Mouse (Mus musculus): Measurements from ENCODE around the gene Gpr135. TPM values are rescaled to one million over a fixed set of nuclear protein-coding genes. Genes with fewer than 3 reads are reported as not detected.

Gene Gpr135
- polyA plus RNA-seq, 1 experiment from 2014 or later = 0.76 TPM

DNA sequence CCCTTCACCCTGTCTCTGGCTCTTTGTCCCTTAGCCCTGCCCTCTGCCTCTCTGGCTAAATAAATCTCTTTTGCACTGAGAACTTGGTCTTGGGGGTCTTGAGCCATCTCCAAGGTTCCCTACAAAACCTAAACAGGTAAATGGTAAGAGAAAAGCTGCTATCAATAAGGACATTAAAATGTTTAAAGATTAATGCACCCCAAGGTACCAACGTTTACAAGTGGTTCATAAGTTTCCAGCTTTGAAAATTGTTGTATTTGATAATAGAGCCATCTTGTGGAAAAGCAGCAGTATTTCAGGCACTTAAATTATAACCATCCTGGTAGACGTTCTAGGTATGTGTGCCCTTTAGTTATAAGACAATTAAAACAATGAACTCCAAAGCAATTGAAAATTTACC is 23.4 kb downstream of the Gpr135 start:
- no peak for DNase-seq (ENCODE audit: low spot score)
- Histone ChIP-seq H3K27ac (replicated peaks) (peak overlapping the region; percentile 6; the same call in 1 of the 2 replicates), H3K9me3 (0 out of 2 replicates have a peak, but pooled peaks cover 6% of the 10 kb centered on the region), H3K4me3 (no peak overlapping the region), H3K27me3 (replicated peaks; ENCODE audit: low read depth, poor library complexity, severe bottlenecking) (no peaks in the 10 kb centered on the region), H3K4me1 (0 out of 2 replicates have a peak, but pooled peaks cover 2% of the 10 kb centered on the region), H3K36me3 (replicated peaks) (no peaks in the 10 kb centered on the region)
- 15% methylated on average over 2 of the region's 2 CpGs for WGBS

GRCm38 (mm10) chr12:72041238-72041637 is 29.7 kb downstream of the Gpr135 start:
- Histone ChIP-seq H3K27me3 (replicated peaks; ENCODE audit: low read depth, poor library complexity, severe bottlenecking) (no peaks in the 10 kb centered on the region), H3K4me3 (no peak overlapping the region), H3K36me3 (replicated peaks) (no peaks in the 10 kb centered on the region), H3K9me3 (no peaks in the 10 kb centered on the region), H3K27ac (replicated peaks) (no peak overlapping the region), H3K4me1 (0 out of 2 replicates have a peak, but pooled peaks cover 5% of the 10 kb centered on the region)
- WGBS = 89% methylated on average over 3 of the region's 3 CpGs
- DNase-seq (ENCODE audit: low spot score) = no peak

DNA sequence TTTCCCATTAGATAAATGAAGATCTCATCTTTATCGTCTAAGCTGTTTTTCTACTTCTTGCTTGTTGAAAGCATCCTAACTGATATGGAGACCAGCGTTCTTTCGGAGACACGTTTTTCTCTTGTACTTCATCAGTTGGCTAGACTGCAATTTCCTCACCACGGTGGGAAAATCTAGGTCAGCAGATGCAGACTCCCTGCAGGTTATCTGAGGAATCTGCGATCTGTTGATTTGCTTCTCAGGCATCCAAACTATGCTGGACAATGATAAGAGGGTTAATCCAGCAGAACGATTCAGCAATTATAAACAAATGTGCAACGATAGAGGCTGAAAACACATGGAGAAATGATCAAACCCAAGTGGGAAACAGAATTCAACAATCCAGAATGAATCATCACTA is 31.4 kb downstream of the Gpr135 start:
- Histone ChIP-seq H3K27me3 (replicated peaks; ENCODE audit: low read depth, poor library complexity, severe bottlenecking) (no peaks in the 10 kb centered on the region), H3K27ac (replicated peaks) (no peak overlapping the region), H3K9me3 (no peaks in the 10 kb centered on the region), H3K4me1 (0 out of 2 replicates have a peak, but pooled peaks cover 5% of the 10 kb centered on the region), H3K4me3 (no peak overlapping the region), H3K36me3 (replicated peaks) (no peaks in the 10 kb centered on the region)
- DNase-seq (ENCODE audit: low spot score) = no peak
- WGBS = 83% methylated on average over 8 of the region's 8 CpGs

DNA sequence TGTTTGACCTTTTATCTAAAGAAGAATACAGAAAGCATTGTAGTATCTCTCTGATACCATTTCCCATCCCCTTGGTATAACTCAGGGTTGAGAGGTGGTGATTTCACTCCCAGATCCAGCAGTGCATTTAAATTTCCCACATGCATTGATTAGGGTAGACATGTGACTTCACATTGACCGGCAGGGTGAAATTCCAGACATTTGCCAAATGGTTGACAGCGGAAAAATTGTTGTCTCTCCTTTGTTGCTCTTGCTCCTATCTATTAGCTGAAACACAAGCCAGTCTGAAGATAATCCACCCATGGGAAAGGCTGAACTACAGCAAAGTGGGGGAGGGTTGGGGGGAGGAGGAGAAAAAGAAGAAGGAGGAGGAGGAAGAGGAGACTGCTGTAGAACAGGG is 32.1 kb downstream of the Gpr135 start:
- DNase-seq (ENCODE audit: low spot score) = no peak
- no peaks in the 10 kb centered on the region for H3K36me3 ChIP-seq (replicated peaks)
- H3K27ac ChIP-seq (replicated peaks) = no peak overlapping the region
- 50% methylated on average over 2 of the region's 2 CpGs for WGBS
- H3K4me1 ChIP-seq = 0 out of 2 replicates have a peak, but pooled peaks cover 5% of the 10 kb centered on the region
- no peaks in the 10 kb centered on the region for H3K9me3 ChIP-seq
- H3K4me3 ChIP-seq = no peak overlapping the region
- no peaks in the 10 kb centered on the region for H3K27me3 ChIP-seq (replicated peaks; ENCODE audit: low read depth, poor library complexity, severe bottlenecking)

- H3K4me3 ChIP-seq = no peak overlapping the region
- WGBS = 90% methylated on average over 6 of the region's 6 CpGs
- 0 out of 2 replicates have a peak, but pooled peaks cover 5% of the 10 kb centered on the region for H3K4me1 ChIP-seq
- no peaks in the 10 kb centered on the region for H3K9me3 ChIP-seq
- no peaks in the 10 kb centered on the region for H3K36me3 ChIP-seq (replicated peaks)
- DNase-seq (ENCODE audit: low spot score) = no peak
- H3K27me3 ChIP-seq (replicated peaks; ENCODE audit: low read depth, poor library complexity, severe bottlenecking) = no peaks in the 10 kb centered on the region
- H3K27ac ChIP-seq (replicated peaks) = no peak overlapping the region
These were observed 33.9 kb downstream of the Gpr135 start for GRCm38 (mm10) chr12:72037049-72037448.

GRCm38 (mm10) chr12:72036097-72036661 is 34.7 kb downstream of the Gpr135 start:
- no peak overlapping the region for H3K27ac ChIP-seq (replicated peaks)
- no peaks in the 10 kb centered on the region for H3K9me3 ChIP-seq
- WGBS = 70% methylated on average over 9 of the region's 9 CpGs

DNA sequence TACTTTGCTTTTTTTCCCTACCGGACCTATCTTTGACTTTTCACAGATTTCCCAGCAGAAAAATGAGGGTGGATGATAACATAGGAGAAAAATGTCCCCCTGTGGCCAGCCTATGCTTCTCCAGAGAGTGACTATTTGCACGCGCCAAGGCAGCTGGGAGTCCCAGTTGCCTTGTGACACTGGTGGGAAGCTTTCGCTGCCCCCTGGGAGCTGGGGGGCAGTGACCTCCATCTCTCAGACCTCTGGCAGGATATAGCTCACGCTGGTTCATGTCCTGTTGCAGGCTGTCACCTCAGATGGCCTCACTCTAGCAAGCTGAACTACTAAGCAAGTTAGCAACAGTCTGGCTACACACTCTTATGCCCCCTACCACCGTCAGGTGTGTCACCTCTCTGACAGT is 39.1 kb downstream of the Gpr135 start:
- H3K36me3 ChIP-seq (replicated peaks) = no peaks in the 10 kb centered on the region
- H3K4me1 ChIP-seq = 0 out of 2 replicates have a peak, but pooled peaks cover 3% of the 10 kb centered on the region
- no peak overlapping the region for H3K4me3 ChIP-seq
- 86% methylated on average over 6 of the region's 6 CpGs for whole genome bisulfite sequencing
- DNase-seq (ENCODE audit: low spot score) = no peak
- no peak overlapping the region for H3K27ac ChIP-seq (replicated peaks)
- H3K27me3 ChIP-seq (replicated peaks; ENCODE audit: low read depth, poor library complexity, severe bottlenecking) = no peaks in the 10 kb centered on the region
- H3K9me3 ChIP-seq = no peaks in the 10 kb centered on the region

More at GRCm38 (mm10) chr12:72036097-72036661, 34.7 kb downstream of the Gpr135 start:
- H3K4me3 ChIP-seq = no peak overlapping the region
- no peaks in the 10 kb centered on the region for H3K27me3 ChIP-seq (replicated peaks; ENCODE audit: low read depth, poor library complexity, severe bottlenecking)
- no peaks in the 10 kb centered on the region for H3K36me3 ChIP-seq (replicated peaks)
- H3K4me1 ChIP-seq = 0 out of 2 replicates have a peak, but pooled peaks cover 8% of the 10 kb centered on the region
- DNase-seq (ENCODE audit: low spot score) = no peak

DNA sequence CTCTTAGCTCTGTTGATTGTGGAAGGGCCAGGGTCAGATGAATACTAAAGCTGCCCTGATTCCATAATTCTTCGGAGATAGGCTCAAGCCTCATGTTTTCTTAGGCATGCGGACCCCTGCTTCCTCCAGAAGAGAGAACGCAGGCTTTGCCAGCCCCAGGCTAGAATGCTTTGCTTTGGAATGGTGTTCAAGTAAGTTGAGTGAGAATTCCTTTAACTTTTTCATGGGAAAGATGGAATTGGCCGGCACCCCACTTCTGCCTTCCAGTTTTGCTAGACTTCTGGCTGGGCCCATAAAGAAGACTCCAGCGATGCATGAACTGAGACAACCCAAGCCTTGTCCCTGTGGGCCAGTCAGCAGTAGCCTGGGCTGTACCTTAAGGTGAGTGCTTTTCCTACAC is 39.8 kb downstream of the Gpr135 start:
- H3K4me3 ChIP-seq = no peak overlapping the region
- H3K36me3 ChIP-seq (replicated peaks) = no peaks in the 10 kb centered on the region
- 0 out of 2 replicates have a peak, but pooled peaks cover 3% of the 10 kb centered on the region for H3K4me1 ChIP-seq
- no peaks in the 10 kb centered on the region for H3K27me3 ChIP-seq (replicated peaks; ENCODE audit: low read depth, poor library complexity, severe bottlenecking)
- H3K9me3 ChIP-seq = no peaks in the 10 kb centered on the region
- WGBS = 83% methylated on average over 5 of the region's 5 CpGs
- H3K27ac ChIP-seq (replicated peaks) = no peak overlapping the region
- no peak for DNase-seq (ENCODE audit: low spot score)

GRCm38 (mm10) chr12:72025275-72025795 is 45.6 kb downstream of the Gpr135 start:
- no peak for DNase-seq (ENCODE audit: low spot score)

DNA sequence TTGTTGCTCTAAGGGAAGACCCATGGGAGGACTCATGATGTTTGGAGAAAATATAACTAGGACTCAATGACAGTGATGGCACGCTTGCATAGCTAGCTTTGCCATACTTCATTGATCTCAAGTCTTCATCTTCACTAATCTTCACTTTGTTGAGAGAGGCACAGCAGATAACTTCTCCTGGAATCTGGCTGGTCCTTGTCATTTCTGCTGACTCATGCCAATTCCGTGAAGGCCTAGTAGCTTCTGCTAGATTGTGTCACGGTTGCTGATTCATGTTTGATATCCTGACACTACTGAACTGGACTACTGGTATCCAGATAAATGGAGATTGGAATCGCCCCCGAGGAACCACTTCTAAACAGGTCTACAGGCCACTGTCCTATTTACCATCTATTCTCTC is 47.4 kb downstream of the Gpr135 start:
- no peak overlapping the region for H3K27ac ChIP-seq (replicated peaks)
- WGBS = 90% methylated on average over 5 of the region's 5 CpGs
- H3K9me3 ChIP-seq = no peaks in the 10 kb centered on the region
- 0 out of 2 replicates have a peak, but pooled peaks cover 4% of the 10 kb centered on the region for H3K4me1 ChIP-seq
- H3K27me3 ChIP-seq (replicated peaks; ENCODE audit: low read depth, poor library complexity, severe bottlenecking) = no peaks in the 10 kb centered on the region
- no peak overlapping the region for H3K4me3 ChIP-seq
- no peak for DNase-seq (ENCODE audit: low spot score)
- H3K36me3 ChIP-seq (replicated peaks) = no peaks in the 10 kb centered on the region

More at GRCm38 (mm10) chr12:72025275-72025795, 45.6 kb downstream of the Gpr135 start:
- Histone ChIP-seq H3K4me3 (no peak overlapping the region), H3K9me3 (no peaks in the 10 kb centered on the region), H3K27ac (replicated peaks) (no peak overlapping the region), H3K4me1 (0 out of 2 replicates have a peak, but pooled peaks cover 4% of the 10 kb centered on the region), H3K36me3 (replicated peaks) (no peaks in the 10 kb centered on the region), H3K27me3 (replicated peaks; ENCODE audit: low read depth, poor library complexity, severe bottlenecking) (no peaks in the 10 kb centered on the region)
- 69% methylated on average over 6 of the region's 6 CpGs for WGBS

- WGBS = 93% methylated on average over 3 of the region's 3 CpGs
These were observed 48.1 kb downstream of the Gpr135 start for GRCm38 (mm10) chr12:72022790-72023189.

GRCm38 (mm10) chr12:72021543-72021942 is 49.4 kb downstream of the Gpr135 start:
- DNase-seq (ENCODE audit: low spot score) = no peak
- Histone ChIP-seq H3K27me3 (replicated peaks; ENCODE audit: low read depth, poor library complexity, severe bottlenecking) (no peaks in the 10 kb centered on the region), H3K4me3 (no peak overlapping the region), H3K27ac (replicated peaks) (no peak overlapping the region), H3K36me3 (replicated peaks) (no peaks in the 10 kb centered on the region), H3K9me3 (no peaks in the 10 kb centered on the region), H3K4me1 (0 out of 2 replicates have a peak, but pooled peaks cover 4% of the 10 kb centered on the region)
- 82% methylated on average over 5 of the region's 5 CpGs for WGBS

More at GRCm38 (mm10) chr12:72022790-72023189, 48.1 kb downstream of the Gpr135 start:
- Histone ChIP-seq H3K9me3 (no peaks in the 10 kb centered on the region), H3K4me3 (no peak overlapping the region), H3K36me3 (replicated peaks) (no peaks in the 10 kb centered on the region), H3K4me1 (0 out of 2 replicates have a peak, but pooled peaks cover 4% of the 10 kb centered on the region), H3K27me3 (replicated peaks; ENCODE audit: low read depth, poor library complexity, severe bottlenecking) (no peaks in the 10 kb centered on the region), H3K27ac (replicated peaks) (no peak overlapping the region)
- no peak for DNase-seq (ENCODE audit: low spot score)

- H3K27me3 ChIP-seq (replicated peaks; ENCODE audit: low read depth, poor library complexity, severe bottlenecking) = no peaks in the 10 kb centered on the region
- DNase-seq (ENCODE audit: low spot score) = no peak
- 0 out of 2 replicates have a peak, but pooled peaks cover 4% of the 10 kb centered on the region for H3K4me1 ChIP-seq
- no peak overlapping the region for H3K4me3 ChIP-seq
- no peak overlapping the region for H3K27ac ChIP-seq (replicated peaks)
- WGBS = 85% methylated on average over 4 of the region's 4 CpGs
- H3K36me3 ChIP-seq (replicated peaks) = no peaks in the 10 kb centered on the region
- no peaks in the 10 kb centered on the region for H3K9me3 ChIP-seq
These were observed 50.6 kb downstream of the Gpr135 start for GRCm38 (mm10) chr12:72020285-72020684.
